Mouse (Mus musculus): ENCODE data around the gene Gm10643.

Gene Gm10643

DNA sequence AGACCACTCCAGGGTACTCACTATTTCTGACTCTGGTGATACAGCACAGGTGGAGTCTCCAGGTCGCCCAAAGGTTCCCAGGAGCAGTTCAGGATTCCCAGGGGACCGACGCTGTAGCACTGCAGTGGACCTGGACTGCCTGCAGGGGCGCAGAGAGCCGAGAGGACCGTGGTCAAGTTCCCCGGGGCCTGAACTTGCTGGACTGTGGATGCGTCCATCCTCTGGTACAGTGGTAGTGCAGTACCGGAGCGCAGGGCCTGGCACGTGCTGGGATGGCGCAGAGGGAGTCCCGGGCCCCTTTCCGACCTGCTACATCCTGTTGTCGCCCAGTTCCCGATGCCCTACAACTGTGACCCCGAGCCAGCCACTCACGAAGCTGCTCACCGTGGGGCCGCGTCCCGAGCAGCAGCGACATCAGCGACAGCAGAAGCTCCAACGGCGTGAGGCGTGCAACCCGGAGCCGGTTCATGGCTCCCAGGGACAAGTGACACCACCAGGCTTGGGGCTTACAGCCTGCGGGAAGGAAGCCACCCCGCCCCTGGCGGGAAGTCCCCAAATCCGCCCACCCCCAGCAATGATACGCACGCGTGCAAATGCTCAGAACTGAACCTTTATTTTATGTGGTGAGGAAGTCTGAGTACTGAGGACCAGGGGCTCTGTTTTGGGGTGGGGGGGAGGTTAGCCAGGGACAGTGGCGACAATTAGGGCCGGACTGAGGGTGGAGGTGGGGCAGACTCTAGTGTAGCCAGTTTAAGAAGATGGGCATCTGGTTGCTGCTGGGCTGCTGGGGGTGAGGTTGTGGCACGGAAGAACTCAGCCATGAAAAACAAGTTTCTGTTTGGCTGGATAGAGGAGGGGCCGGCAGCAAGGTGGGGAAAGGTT, 22.6 kb downstream of the Gm10643 start, which contains the start of gene Il27ra:
Gene Il27ra, minus strand, starts transcription at position 524 of the 882 bp plus-strand sequence.
- peak in 1 of 2 experiments; percentile 54 for DNase-seq (ENCODE audit: low read depth in 1 of 2, low spot score in 2 of 2)

DNA sequence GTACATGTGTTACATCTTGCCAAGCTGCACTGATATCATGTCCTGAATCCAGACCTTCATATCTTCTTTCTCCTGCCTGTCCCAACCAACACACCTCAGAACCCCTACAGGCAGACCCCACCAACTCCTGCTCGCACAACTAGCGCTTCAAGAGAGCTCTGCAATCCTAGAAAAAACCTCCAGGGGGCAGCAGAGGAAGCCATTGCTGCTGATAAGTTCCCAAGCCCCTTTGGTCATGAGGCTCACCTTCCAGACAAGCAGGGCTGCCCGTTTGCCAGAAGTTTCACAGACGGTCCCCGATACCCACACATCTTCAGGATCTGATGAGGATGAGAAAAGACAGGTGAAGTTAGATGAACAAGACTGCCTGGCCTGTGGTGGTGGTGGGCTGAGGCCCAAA, 25.9 kb downstream of the Gm10643 start:
- peak in 1 of 2 experiments; percentile 42 for DNase-seq (ENCODE audit: low read depth in 1 of 2, low spot score in 2 of 2)

GRCm38 (mm10) chr8:84038015-84038414, 26.9 kb downstream of the Gm10643 start:
- no peak for DNase-seq (ENCODE audit: low read depth in 1 of 2, low spot score in 2 of 2)

GRCm38 (mm10) chr8:84032777-84033176, 32.2 kb downstream of the Gm10643 start:
- DNase-seq (ENCODE audit: low read depth in 1 of 2, low spot score in 2 of 2), result no peak

DNA sequence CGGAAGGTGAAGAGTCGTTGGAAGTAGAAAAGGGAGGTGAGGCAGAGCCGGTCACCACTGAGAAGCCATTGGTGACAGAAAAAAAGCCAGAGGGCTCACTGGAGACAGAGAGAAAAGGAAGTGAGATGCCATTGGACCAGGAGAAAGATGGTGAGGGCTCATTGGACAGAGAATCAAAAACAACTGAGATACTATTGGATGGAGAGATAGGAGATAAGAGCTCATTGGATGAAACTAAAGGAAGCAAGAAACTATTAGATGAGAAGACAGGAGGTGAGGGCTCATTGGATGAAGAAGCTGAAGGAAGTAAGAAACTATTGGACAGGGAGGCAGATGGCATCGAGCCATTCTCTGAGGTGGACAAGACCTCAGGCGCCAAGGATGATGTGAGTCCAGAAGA, 35.7 kb downstream of the Gm10643 start:
- no peak for DNase-seq (ENCODE audit: low read depth in 1 of 2, low spot score in 2 of 2)

GRCm38 (mm10) chr8:84027449-84027848, 37.5 kb downstream of the Gm10643 start:
- no peak for DNase-seq (ENCODE audit: low read depth in 1 of 2, low spot score in 2 of 2)

GRCm38 (mm10) chr8:84025863-84026262, 39.1 kb downstream of the Gm10643 start:
- DNase-seq (ENCODE audit: low read depth in 1 of 2, low spot score in 2 of 2), result no peak

DNA sequence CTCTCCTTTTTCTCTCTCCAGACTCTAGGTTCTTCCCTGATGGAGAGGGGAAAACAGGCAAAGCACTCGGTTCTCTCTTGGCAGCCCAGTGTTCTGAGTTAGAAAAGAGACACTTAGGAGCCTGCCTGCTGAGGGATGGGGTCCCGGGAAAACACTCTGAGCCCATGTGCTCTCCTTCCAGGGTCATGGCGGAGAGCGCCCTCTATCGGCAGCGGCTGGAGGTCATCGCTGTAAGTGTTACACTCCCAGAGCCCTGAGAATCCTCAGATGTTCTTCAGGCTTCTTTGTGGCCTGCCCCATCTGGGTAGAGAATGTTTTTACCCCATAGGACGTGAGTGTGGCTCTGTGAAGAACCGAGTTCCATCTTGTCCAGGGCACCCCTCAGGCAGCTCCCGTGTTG, 40.8 kb downstream of the Gm10643 start:
- peak in 1 of 2 experiments; percentile 31 for DNase-seq (ENCODE audit: low read depth in 1 of 2, low spot score in 2 of 2)

DNA sequence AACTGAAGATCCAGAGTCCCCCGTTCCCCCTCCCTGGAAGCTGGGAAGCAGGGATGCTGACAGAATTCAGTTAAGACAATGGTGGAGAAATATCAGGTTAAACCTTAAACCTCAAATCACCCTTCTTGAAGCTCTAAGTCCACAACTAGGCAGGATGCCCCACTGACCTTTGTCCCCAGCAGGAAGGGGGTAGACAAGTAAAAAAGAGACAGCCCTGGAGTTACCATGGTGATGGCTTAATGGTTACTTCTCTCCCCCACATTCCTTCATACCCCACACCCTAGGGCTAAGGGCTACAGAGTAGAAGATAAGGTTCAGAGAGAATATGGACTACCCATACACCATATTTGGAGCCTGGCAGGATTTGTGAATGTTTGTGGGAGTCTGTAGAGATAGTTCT, 41.3 kb downstream of the Gm10643 start:
- DNase-seq (ENCODE audit: low read depth in 1 of 2, low spot score in 2 of 2), result no peak

DNA sequence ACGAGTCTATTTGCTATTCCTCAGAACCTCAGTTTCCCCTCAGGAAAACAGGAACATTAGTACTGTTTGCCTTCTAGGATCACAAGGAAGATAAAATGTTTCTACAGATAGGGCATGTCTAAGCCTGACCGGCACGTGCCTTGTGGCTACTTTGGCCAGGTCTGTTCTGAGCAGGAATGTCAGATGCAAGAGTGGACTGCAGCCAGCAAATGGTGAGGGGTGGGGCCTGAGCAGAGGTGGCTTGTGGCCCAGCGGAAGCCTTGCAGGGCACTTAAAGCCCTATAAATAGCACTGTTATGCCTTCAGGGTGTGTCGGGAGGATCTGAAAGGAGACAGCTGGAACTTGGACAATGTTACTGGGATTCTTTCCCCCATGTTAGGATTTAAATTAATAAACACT, 41.9 kb downstream of the Gm10643 start:
- no peak for DNase-seq (ENCODE audit: low read depth in 1 of 2, low spot score in 2 of 2)

DNA sequence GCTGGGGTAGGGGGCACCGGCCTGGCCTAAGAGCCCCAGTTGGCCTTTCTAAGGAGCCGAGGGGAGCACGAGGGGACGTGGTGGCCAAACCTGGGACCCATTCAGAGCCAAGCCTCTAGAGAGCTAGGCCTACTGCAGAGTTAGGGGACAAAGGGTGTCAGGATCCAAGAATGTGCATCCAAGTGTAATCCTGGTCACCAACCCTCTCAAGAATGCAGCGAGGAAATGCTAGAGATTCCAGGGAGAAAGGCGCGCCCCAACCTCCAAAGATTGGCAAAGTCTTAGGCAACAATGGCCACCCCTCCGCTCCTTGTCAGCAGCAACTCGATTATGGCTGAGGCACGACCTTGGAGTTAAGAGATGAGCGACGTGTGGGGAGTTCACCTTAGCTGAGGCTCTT, 43.4 kb downstream of the Gm10643 start:
- DNase-seq (ENCODE audit: low read depth in 1 of 2, low spot score in 2 of 2), result no peak

DNA sequence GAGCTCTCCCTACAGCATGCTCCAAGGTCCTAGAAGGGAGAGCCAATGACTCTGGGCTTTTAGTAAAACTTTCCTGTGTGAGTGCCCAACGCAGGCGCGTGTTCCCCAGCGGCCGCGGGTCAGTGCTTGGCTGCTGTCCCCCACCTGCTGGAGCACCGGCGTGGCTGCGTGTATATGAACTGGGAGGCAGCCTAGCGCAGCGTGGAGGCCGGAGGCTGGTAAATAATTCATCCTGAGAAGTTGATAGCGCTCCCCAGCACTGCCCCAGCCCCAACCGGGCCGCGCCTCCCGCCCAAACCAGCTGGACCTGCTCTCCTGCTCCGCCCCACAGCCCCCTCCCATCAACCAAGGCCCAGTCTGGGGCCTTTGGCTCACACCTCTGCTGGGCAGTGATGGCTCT, 43.8 kb downstream of the Gm10643 start, which contains the start of gene Palm3:
Gene Palm3, plus strand, starts transcription at position 376 of the 400 bp plus-strand sequence.
- no peak for DNase-seq (ENCODE audit: low read depth in 1 of 2, low spot score in 2 of 2)

DNA sequence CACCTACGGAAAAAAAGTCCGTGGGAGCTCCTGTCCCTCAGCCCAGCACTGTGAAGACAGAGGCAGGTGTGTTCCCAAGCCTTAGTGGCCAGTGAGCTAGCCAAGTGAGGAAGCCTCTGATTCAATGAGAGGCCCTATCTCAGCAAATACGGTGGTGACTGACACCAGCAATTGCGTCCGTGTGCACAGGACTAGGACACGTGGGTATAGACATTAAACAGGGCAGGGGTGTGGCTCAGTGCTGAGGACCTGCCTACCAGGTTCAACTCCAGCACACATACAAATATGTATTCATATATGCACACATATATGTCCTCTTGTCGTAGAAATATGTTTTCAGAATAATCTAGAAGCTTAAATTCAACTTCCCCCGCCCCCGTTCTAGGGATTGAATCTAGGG, 45.2 kb downstream of the Gm10643 start:
- no peak for DNase-seq (ENCODE audit: low read depth in 1 of 2, low spot score in 2 of 2)

- no peak for DNase-seq (ENCODE audit: low read depth in 1 of 2, low spot score in 2 of 2)
Measured at GRCm38 (mm10) chr8:84015833-84016232, 49.1 kb downstream of the Gm10643 start.

All from monocyte, adult 2 months (primary cell).